19 mouse cellular contexts compared by ENCODE assay signal in genomic region chr12:107126056-107126455, GRCm38 (mm10).
DNase-seq lines count a peak whose midpoint lies in the region; ATAC-seq lines count a peak whose summit lies in the region.
"Had no signal": no experiment of that assay in that cellular context is flagged by ENCODE, and none has a peak within 500 bp of the region (broad histone marks: within the 10 kb centered on the region; RNA-seq: fewer than 3 reads in every experiment).

No protein-coding gene starts in this region.

- H3K9me3 ChIP-seq in heart, embryonic 16.5 days (replicated peaks; ENCODE audit: control insufficient read depth, low read length) = no peaks in the 10 kb centered on the region
- H3K9me3 ChIP-seq: embryonic facial prominence, embryonic 12.5 days; forebrain, embryonic 15.5 days; heart, embryonic 10.5 days had no signal

- H3K9ac ChIP-seq in heart, embryonic 16.5 days (ENCODE audit: low read length) = no peak overlapping the region
- H3K9ac ChIP-seq: embryonic facial prominence, embryonic 12.5 days; forebrain, embryonic 15.5 days had no signal

- no peaks in the 10 kb centered on the region for H3K36me3 ChIP-seq in heart, embryonic 16.5 days (ENCODE audit: control insufficient read depth, insufficient read depth)
- H3K36me3 ChIP-seq: embryonic facial prominence, embryonic 12.5 days; forebrain, embryonic 15.5 days; heart, embryonic 10.5 days had no signal

- intact Hi-C loops in heart, postnatal 36 days (cut with DNase I) = no loop called here

- H3K4me1 ChIP-seq in heart, embryonic 16.5 days (ENCODE audit: control insufficient read depth, insufficient read depth, low read length) = peaks cover 1% of the 10 kb centered on the region; the same call in 1 of the 2 replicates
- H3K4me1 ChIP-seq: forebrain, embryonic 15.5 days had no signal

- no peak for DNase-seq in heart, postnatal 36 days
- peak; percentile 70 for DNase-seq in CD4-positive helper T cell, adult 2 months (ENCODE audit: low read depth, low spot score)
- peak; percentile 80 for DNase-seq in induced T-regulatory cell, adult 2 months (ENCODE audit: low read depth)
- peak; percentile 49 to 53 for DNase-seq in thymus, postnatal 36 days
- no peak for DNase-seq in cerebellum, postnatal 25 days
- no peak for DNase-seq in adrenal gland, adult 8-10 months
- DNase-seq: adrenal gland, postnatal 10 days; B cell, adult 2 months; cerebellum, adult 11 months; cerebellum, adult 8-10 months; cerebellum, postnatal 14 days; gastrocnemius, postnatal 10 days; heart, adult 18-20 months; heart, postnatal 14 days had no signal

- no peak overlapping the region for H3K4me2 ChIP-seq in heart, embryonic 16.5 days (ENCODE audit: low read depth, low read length)
- H3K4me2 ChIP-seq: embryonic facial prominence, embryonic 12.5 days; forebrain, embryonic 15.5 days had no signal

- no peak overlapping the region for H3K4me3 ChIP-seq in heart, embryonic 16.5 days (ENCODE audit: low read length)
- H3K4me3 ChIP-seq: embryonic facial prominence, embryonic 12.5 days; forebrain, embryonic 15.5 days; heart, embryonic 10.5 days had no signal

- no peaks in the 10 kb centered on the region for H3K27me3 ChIP-seq in heart, embryonic 16.5 days (ENCODE audit: control insufficient read depth, insufficient read depth, low read length)
- H3K27me3 ChIP-seq: embryonic facial prominence, embryonic 12.5 days; forebrain, embryonic 15.5 days had no signal

- peak overlapping the region; percentile 29; the same call in 1 of the 2 replicates for H3K27ac ChIP-seq in heart, embryonic 16.5 days (ENCODE audit: low read length)
- H3K27ac ChIP-seq: embryonic facial prominence, embryonic 12.5 days; forebrain, embryonic 15.5 days; heart, embryonic 10.5 days; hindbrain, postnatal 0 days had no signal

- ATAC-seq in heart, embryonic 16.5 days (replicated peaks; ENCODE audit: extremely low read depth, insufficient read depth, low FRiP score) = no peak
- ATAC-seq: forebrain, embryonic 15.5 days; hindbrain, postnatal 0 days had no signal

- WGBS in heart, embryonic 16.5 days = 73% methylated on average over 10 of the region's 10 CpGs

Comparison
In these comparisons a context has a peak if more than half of its experiments do, and no peak if none do; other contexts are left out.
1. DNase-seq: peak in CD4-positive helper T cell, adult 2 months (single experiment), induced T-regulatory cell, adult 2 months (single experiment) and thymus, postnatal 36 days (2 of 2); none in heart, postnatal 36 days (0 of 2), cerebellum, postnatal 25 days (0 of 2) and adrenal gland, adult 8-10 months (single experiment).